Mouse (Mus musculus): ENCODE measurements around the gene Nek8. TPM values are rescaled to one million over a fixed set of nuclear protein-coding genes. Genes with fewer than 3 reads are reported as not detected.
A peak's percentile ranks its signal among the peaks of the same experiment; 100 is the strongest.
"Not testable (repeated sequence)": the region's sequence is repeated elsewhere in the genome, so short reads cannot be mapped to it uniquely, and the experiment has no call there.

Nek8 gene
- 1 to 10 TPM; 4.2 to 4.7 TPM for total RNA-seq (2021)
- long read RNA-seq, experiment 1, partial matches to known transcripts: 0 of 3 reads
- long read RNA-seq, experiment 1, other reads (novel, unspliced or antisense): 0 of 3 reads
- long read RNA-seq, experiment 2, partial matches to known transcripts: 2 of 6 reads
- long read RNA-seq, experiment 2, other reads (novel, unspliced or antisense): 0 of 6 reads

DNA sequence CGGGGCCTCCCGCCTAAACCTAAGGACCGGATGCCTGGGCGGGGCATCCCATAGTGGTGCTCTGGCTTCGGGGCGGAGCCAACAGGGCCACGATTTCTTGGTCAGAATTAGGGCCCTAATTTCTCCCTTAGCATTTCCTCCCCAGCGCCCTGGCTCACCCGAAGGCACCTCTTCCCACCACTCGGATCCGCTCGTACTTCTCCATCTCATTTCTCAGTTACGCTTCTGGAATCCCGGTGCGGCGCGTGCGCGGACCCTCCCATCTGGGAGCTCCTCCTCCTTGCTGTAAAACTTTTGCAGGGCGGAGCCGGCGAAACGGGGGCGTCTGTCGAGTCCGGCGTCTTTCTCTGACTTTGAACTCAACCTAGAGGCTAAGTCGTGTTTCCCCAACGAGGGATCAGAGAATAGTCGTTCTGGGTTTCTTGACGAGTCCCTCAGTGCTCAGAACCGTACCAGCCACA is at the start of gene Nek8, which contains the start of gene Tlcd1:
Gene Nek8, minus strand, starts transcription at position 274 of the 461 bp plus-strand sequence.
Gene Tlcd1, plus strand, starts transcription at position 310 of the 461 bp plus-strand sequence.
- DNase-seq (ENCODE audit: low spot score in 2 of 2): peak; percentile 83 to 84

DNA sequence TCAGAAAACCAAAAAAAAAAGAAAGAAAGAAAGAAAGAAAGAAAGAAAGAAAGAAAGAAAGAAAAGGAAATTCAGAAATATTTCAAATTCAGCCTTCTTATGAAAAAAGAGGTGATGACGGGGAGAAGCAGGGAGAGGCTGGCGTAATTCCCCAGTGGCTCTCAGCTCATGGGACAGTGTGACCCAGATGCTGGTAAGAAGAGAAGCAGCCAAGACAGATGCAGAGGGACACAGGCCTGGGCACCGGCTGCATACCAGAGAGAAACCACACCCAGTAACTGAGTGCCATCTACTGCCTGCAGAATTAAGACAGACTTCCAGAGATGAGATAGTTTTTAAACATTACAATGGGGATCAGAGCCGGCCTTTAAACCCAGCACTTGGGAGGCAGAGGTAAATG is 47.1 kb upstream of the Nek8 start:
- no peak for DNase-seq (ENCODE audit: low spot score in 2 of 2)

DNA sequence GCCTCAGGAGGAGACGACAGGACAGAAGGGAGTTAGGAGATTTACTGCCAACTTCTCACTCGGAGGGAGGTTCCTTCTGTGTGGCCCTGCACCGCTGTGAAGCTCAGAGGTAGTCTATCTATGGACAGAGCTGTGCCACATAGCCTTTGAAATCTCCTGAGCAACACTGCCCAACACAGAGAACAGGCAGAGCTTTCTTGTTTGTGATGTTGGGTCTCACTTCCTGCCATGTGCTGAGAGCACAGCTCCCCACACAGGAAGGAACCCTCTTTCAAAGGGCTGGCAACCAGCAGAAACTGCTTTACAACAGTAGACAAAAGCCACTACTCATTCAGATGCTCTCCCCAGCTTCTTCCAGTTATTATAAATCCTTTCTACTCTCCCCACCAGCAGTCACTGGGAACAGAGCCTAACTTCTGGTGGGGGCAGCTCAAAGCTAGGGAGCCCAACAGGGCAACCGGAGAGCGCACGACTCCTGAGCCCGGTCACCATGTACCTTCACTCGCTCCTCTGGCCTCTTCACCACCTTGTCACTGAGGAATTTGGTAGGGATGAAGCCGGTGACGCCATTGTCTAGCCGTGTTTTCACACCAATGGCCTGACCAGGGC is 39.3 kb upstream of the Nek8 start:
- peak in 1 of 2 experiments; percentile 54 for DNase-seq (ENCODE audit: low spot score in 2 of 2)

DNA sequence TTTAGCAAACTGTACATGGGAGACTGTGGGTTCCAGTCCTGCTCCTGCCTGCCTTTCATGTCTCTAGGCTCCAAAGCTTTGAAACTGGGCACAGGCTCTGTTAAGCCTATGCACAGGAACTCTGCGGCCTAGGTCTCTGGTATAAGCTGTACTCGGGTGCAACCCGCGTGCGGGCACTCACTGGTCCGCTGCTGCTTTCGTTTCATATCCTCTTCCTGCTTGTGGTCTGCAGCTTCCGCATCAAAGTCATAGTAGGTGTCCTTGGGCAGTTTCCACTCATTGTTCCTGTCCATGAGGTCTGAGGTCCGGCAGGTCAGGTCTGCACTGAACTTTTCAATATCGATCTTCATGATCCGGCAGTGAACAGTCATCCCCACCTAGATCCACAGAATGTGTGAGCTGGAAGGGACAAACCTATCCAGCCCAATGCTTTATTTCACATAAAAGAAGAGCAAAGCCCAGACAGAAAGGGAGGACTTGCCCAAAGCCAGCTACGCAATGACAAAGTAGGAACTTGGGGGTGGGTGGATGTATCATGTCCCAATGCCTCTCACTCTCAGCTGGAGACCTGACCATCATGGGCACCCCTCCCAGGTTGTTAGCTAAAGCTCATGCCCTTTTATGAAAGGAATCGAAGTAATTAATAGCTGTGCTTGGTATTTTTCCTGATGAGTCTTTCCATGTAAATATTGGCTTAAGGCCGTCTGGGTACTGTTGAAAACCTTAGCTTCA is 36.8 kb upstream of the Nek8 start:
- DNase-seq (ENCODE audit: low spot score in 2 of 2): no peak

DNA sequence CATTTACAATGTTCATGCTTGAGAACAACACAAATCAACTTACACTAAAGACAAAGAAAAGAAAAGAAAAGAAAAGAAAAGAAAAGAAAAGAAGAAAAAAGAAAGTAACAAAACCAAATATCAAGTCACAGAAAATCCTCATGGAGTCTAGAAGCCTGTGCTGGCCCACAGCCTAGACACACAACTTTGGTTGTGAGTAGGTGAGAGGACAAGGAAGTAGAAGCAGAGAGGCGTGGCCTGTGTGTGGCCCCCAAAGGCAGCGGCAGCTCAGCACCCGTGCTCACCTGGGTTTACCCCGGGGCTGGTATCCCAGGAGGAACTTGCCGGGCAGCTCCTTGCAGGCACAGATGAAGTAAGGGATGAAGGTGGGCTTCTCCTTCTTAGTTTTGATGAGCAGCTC is 35.0 kb upstream of the Nek8 start:
- no peak for DNase-seq (ENCODE audit: low spot score in 2 of 2)

DNA sequence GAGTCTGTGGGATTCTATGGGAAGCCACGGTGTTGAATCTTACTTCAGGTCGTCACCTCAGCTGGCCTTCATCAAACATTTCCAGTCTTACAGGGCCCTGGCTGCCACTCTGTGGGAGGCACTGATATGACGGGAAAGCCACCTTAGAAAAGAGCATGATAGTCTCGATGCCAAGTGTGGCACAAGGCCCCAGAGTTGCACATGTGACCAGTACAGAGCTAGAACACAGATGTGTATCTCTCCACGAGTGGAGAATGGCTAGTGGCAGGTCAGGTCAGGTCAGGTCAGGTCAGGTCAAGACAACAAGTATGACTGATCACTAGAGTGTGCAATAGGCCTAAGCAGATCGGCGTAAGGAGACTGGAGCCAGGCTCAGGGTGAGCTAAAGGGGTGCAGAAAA is 34.1 kb upstream of the Nek8 start:
- DNase-seq (ENCODE audit: low spot score in 2 of 2): no peak

DNA sequence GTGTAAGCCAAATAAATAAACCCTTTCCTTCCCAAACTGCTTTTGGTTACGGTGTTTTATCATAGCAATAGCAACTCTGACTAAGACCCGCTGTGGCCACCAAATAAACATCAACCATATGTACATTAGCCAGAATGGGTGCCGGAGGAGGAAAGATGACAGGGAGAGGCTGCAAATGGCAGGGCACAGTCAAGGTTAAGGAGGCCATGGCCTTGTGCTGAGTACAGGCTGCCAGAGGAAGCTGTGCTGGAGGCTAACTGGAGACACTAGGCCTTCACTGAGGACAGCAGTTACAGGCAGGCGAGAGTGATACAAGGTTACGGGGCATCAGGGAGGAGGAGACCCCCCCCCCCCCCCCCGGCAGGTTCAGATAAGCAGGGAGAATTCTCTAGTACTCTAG is 33.4 kb upstream of the Nek8 start:
- DNase-seq (ENCODE audit: low spot score in 2 of 2): no peak

DNA sequence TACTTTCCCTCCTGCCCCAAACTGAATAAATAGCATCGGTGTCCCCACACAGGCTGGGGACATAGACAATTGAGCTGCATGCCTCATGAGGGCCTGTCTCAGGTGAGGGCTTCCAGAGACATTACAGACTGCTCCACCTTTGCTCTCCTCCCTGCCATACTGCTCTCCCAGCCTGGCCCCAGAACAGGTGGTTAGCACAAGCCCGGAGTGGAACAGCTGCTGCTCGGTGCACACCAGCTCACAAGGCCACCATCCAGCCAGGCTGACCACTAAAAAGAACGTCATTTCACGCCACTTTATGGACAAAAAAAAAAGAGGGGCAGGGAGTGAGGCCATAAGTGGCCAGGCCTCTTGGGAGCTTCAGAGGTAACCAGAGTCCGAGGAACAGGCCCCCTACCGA is 30.7 kb upstream of the Nek8 start:
- no peak for DNase-seq (ENCODE audit: low spot score in 2 of 2)

DNA sequence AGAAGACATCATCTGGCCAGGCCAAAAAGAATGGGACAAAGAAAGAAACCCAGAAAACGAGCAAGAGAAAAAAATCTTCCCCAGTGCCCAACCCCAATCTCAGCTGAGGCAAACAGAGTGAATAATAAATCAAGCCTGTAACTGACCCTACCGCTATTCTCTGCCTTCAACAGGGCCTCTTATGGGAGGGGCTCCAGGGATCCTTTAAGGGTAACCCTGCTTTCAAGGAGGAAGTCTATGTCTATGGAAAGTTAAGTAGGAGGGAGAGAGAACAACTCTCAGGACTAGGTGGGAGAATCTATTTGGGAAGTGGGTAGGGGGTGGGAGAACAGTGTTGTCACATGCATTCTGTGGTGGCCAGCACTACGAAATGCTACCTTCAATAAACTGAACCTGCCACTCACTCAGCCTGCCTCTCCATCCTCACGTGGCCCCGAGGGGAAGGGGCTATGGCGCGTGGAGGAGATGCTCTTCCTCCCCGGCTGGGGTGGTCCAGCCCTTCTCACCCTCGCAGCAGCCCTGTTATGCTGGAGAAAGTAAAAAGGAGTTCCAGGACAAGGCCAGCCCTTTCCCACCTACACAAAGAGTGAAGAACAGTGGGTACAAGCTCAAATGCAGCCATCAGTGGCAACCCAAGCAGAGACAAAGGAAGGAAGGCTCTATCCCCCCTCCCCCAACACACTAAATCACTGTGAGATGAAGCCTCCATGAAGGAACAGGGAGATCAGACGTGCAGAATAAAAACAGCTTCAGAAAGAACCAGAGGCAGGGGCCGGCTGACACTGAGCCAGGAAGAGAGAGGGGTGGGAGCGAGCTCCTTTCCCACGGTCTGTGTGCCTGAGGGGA is 29.1 kb upstream of the Nek8 start:
- DNase-seq (ENCODE audit: low spot score in 2 of 2): no peak

DNA sequence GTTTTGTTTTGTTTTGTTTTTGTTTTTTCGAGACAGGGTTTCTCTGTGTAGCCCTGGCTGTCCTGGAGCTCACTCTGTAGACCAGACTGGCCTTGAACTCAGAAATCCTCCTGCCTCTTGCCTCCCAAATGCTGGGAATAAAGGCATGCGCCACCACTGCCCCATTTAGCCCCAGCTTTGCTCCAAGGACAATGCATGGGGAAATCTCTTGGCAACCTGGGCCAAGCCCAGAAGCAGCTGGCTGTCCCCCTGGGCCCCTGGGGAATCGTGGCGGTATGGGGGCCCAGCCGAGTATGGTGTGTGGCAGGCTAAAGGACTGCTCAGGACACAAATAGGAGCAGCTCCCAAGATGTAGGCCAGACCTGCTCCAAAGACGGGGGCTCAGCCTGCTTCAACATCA is 27.8 kb upstream of the Nek8 start:
- DNase-seq (ENCODE audit: low spot score in 2 of 2): no peak

DNA sequence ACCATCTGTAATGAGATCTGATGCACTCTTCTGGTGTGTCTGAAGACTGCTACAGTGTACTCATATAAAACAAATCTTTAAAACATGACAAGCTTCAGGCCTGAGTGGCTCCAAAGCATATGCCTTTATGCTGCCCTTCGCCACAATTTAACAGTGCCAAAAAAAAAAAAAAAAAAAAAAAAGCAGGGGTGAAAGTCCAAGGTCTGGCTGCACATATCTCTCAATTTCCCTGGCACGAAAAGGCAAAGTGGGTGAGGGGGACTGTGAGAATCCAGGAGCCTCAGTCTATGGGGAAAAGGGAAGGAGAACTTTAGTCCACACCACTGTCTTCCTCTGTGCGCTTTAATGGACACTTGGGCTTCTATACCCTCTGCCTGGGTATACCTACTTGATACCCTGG is 25.9 kb upstream of the Nek8 start:
- no peak for DNase-seq (ENCODE audit: low spot score in 2 of 2)

DNA sequence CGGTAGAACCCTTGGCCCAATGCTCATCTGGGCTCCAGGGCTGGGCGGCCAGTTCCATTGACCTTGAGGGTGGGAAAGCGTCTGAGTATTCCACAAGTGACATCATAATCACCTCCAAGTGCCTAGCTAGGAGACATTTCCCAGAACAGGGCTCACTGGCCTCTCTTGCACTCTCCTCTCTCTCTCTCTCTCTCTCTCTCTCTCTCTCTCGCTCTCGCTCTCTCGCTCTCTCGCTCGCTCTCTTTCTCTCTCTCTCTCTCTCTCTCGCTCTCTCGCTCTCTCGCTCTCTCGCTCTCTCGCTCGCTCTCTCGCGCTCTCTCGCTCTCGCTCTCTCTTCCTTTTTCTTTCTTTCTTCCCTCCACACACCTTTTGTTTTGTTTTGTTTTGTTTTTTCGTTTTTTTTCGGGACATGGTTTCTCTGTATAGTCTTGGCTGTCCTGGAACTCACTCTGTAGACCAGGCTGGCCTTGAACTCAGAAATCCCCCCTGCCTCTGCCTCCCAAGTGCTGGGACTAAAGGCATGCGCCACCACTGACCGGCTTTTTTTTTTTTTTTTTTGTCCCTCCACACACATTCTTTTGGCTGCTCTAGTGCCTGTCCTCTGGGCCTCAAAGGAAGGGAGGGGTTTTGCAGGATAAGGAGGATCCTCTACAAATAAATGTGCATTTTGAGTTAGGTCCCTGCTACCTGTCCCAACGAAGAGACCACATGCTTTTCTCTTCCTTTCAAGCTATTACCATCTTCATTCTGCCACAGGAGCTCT is 18.8 kb upstream of the Nek8 start:
- no peak for DNase-seq (ENCODE audit: low spot score in 2 of 2)

DNA sequence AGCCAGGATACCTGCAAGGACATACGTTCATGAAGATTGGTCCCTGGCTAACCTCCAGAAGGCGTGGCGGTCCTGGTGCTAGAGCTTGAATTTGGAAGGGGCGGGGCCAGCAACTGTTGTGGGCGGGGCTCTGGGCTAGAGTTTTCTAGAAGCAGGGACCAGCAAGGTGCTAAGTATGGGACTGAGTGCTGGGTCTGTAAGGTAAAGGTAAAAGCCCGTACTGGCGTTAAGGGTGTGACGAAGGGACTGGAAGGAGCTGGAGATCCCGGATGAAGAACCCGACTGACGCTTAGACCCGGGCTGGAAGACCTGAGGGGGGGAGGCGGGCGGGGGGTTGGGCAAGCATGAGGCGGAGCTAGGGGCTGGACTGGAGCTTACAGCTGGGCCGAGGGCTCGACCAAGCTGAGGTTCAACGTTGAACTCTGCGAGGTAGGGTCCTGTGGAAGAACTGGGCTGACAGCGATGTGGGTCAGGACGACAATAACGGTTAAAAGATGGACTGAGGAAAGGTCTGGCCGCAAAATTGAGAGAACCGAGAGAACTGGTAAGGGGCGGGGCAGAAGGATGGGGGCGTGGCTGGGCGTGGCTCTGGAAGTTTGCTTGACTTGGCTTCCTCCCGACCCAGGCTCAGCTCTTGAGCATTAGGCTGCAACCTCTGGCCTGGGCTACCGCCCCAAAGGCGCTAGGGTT is 18.1 kb upstream of the Nek8 start:
- DNase-seq (ENCODE audit: low spot score in 2 of 2): peak in 1 of 2 experiments; percentile 50

DNA sequence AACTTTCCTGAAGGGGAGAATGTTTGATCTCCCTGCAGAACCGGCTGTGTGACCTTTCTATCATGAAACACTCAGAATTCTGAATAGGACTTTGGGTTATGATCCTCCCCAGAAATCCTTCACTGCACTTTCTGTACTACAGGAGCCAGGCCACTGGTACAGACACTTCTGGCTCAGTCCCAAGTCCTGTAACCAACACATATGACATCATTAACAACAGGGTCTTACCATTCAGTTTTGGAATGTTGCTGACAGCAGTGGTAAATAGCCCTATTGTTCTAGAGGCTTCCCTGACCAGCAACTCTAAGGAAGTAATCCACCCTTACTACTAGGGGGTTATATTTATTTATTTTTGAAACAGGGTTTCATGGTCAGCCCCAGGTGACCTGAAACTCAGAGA is 16.6 kb upstream of the Nek8 start, which contains the start of gene Proca1:
Gene Proca1, plus strand, starts transcription at position 280 of the 400 bp plus-strand sequence.
- DNase-seq (ENCODE audit: low spot score in 2 of 2): no peak

DNA sequence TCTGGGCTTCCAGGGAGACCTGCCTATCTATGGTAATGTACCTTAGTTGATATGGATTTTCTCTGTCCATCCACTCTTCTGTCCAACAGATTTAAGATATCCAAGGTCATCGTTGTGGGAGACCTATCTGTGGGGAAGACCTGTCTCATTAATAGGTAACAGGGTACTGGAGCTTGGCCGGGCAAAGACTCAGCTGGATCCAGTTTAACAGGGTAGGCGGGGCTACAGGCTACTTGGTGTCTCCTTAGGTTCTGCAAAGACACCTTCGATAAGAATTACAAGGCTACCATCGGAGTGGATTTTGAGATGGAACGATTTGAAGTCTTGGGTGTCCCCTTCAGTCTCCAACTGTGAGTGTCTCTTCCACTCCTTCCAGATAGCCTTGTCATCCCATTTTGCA is 13.6 kb upstream of the Nek8 start:
- no peak for DNase-seq (ENCODE audit: low spot score in 2 of 2)

DNA sequence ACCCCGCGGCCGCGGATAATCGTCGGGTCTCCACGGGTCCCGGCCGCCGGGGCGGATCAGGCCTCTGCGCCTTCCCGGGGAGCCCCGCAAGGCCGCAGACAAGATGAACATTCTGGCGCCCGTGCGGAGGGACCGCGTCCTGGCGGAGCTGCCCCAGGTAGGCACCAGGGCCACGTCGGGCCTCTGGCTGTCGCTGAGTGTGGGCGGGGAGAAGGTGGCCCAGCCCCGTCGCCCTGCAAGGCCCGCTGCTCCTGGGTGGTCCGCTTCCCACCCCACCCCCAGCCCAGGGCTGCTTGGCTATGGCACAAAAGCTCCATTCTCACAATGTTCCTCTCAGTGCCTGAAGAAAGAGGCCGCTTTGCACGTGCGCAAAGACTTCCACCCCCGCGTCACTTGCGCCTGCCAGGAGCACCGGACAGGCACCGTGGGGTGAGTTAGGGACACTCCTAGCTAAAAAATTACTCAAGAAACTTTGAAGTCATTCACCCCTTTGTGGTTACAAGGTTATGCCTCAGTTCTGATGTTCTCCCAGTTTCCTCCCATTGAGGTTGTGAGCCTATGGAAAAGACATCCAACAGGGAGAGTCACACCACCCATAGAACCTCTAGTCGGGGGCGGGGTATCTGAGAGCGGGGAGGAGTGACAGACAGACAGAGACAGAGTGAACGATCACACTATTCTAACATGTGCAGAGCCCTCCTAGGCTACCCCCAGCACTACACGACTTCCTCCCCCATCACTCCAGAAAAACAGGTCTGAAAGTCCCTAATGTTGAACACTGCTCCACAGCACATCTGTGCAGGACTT is 13.0 kb upstream of the Nek8 start:
- peak; percentile 73 to 87 for DNase-seq (ENCODE audit: low spot score in 2 of 2)

DNA sequence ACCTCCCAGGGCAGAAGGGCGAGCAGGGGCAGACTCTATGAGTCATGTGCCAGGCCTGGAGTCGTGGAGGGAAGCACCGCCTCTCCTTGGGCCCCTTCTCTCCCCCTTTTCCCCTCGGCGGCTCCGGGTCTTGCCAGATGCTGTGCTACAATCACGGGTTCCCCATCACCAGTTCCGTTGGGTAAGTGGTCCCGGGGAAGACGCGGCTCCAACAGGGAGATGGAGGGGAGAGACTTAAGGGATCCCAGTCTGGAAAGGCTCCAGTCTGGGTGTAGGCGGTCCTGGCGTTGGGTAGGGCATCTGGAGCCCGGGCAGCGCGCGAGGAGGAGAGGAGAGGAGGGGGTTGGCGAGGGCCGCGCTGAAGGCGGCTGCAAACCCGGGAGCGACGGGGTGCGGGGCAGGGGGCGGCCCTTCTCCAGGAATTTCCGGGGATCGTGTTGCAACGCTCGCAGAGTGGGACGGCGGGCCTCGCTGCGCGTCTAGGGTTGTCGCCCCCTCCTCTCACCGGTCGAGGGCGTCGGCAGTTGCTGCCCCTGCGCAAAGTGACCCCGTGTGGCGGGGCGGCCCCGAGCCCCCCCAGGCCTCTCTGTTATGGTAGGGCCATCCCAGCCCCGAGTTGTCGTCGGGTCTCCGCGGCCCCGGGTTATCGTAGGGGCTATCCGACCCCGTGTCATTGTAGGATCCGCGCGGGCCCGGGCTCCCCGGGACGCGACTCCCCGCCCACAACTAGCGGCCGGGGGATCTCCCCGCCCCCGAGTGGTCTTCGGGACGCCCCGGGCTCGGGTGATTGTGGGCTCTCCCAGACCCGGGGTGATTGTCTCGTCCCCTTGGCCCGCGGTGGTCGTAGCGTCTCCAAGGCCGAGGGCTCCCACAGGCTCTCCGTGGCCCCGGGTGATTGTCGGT is 12.1 kb upstream of the Nek8 start, which contains the start of gene Rab34:
Gene Rab34, plus strand, starts transcription at position 100 of the 903 bp plus-strand sequence.
- DNase-seq (ENCODE audit: low spot score in 2 of 2): peak; percentile 78 to 85

DNA sequence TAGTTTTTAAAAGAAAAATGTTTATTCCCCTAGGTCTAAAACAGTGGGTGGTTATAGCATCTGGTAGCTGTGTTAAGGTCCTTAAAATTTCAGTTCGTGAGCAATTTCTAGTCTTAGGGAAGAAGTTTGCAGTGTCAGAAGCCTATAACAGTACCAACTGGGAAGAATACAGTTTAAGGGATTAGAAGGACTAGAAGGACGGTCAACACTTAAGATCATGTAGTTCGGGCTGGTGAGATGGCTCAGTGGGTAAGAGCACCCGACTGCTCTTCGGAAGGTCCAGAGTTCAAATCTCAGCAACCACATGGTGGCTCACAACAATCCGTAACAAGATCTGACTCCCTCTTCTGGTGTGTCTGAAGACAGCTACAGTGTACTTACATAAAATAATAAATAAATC is 8.2 kb upstream of the Nek8 start:
- not testable (repeated sequence) for DNase-seq (ENCODE audit: low spot score in 2 of 2)
